Mouse (Mus musculus): ENCODE results near the gene Zfp180. TPM values are rescaled to one million over a fixed set of nuclear protein-coding genes. Genes with fewer than 3 reads are reported as not detected.

Gene Zfp180
- polyA plus RNA-seq, 1 experiment from 2014 or later, result 17.6 TPM

Other genes with a start within 250 kb of the Zfp180 start
- not detected in 2 replicates for gene Vmn1r176, start 244.6 kb upstream of the Zfp180 start, polyA plus RNA-seq (2015; fragmentation: Nextera tagmentation; extraction: Ambion mirVana)
- gene Vmn1r177, start 215.5 kb upstream of the Zfp180 start, polyA plus RNA-seq (2015; fragmentation: Nextera tagmentation; extraction: Ambion mirVana), result not detected in 2 replicates
- gene Vmn1r178, start 189.9 kb upstream of the Zfp180 start, polyA plus RNA-seq (2015; fragmentation: Nextera tagmentation; extraction: Ambion mirVana), result not detected in 2 replicates
- gene Vmn1r179, start 154.9 kb upstream of the Zfp180 start, polyA plus RNA-seq (2015; fragmentation: Nextera tagmentation; extraction: Ambion mirVana), result not detected in 2 replicates
- gene Vmn1r180, start 131.3 kb upstream of the Zfp180 start, polyA plus RNA-seq (2015; fragmentation: Nextera tagmentation; extraction: Ambion mirVana), result not detected in 2 replicates
- gene Vmn1r181, start 107.3 kb upstream of the Zfp180 start, polyA plus RNA-seq (2015; fragmentation: Nextera tagmentation; extraction: Ambion mirVana), result 0.08 TPM in 1 of 2 replicates, not detected in the other
- not detected in 2 replicates for gene V1rd19, start 80.2 kb upstream of the Zfp180 start, polyA plus RNA-seq (2015; fragmentation: Nextera tagmentation; extraction: Ambion mirVana)
- not detected in 2 replicates for gene Vmn1r183, start 28.7 kb upstream of the Zfp180 start, polyA plus RNA-seq (2015; fragmentation: Nextera tagmentation; extraction: Ambion mirVana)
- gene Zfp112, start 30.4 kb downstream of the Zfp180 start, polyA plus RNA-seq (2015; fragmentation: Nextera tagmentation; extraction: Ambion mirVana), result 1.3 and 2.2 TPM in 2 replicates
- 10.5 and 11.6 TPM in 2 replicates for gene Zfp235, start 52.2 kb downstream of the Zfp180 start, polyA plus RNA-seq (2015; fragmentation: Nextera tagmentation; extraction: Ambion mirVana)
- gene Zfp114, start 93.1 kb downstream of the Zfp180 start, polyA plus RNA-seq (2015; fragmentation: Nextera tagmentation; extraction: Ambion mirVana), result 0.98 and 1.2 TPM in 2 replicates
- 1.9 and 3.0 TPM in 2 replicates for gene Zfp111, start 129.5 kb downstream of the Zfp180 start, polyA plus RNA-seq (2015; fragmentation: Nextera tagmentation; extraction: Ambion mirVana)
- 1.7 and 2.4 TPM in 2 replicates for gene Zfp109, start 155.6 kb downstream of the Zfp180 start, polyA plus RNA-seq (2015; fragmentation: Nextera tagmentation; extraction: Ambion mirVana)
- 0.85 and 0.89 TPM in 2 replicates for gene Zfp108, start 172.9 kb downstream of the Zfp180 start, polyA plus RNA-seq (2015; fragmentation: Nextera tagmentation; extraction: Ambion mirVana)
- 3.9 and 5.0 TPM in 2 replicates for gene Zfp93, start 188.5 kb downstream of the Zfp180 start, polyA plus RNA-seq (2015; fragmentation: Nextera tagmentation; extraction: Ambion mirVana)
- 26.2 and 26.8 TPM in 2 replicates for gene Zfp61, start 219.3 kb downstream of the Zfp180 start, polyA plus RNA-seq (2015; fragmentation: Nextera tagmentation; extraction: Ambion mirVana)
- 4.6 and 5.5 TPM in 2 replicates for gene Zfp94, start 234.7 kb downstream of the Zfp180 start, polyA plus RNA-seq (2015; fragmentation: Nextera tagmentation; extraction: Ambion mirVana)